ENCODE assay signal across 1 mouse cellular context in genomic region chr19:11928025-11928748, GRCm38 (mm10).
A peak's percentile ranks its signal among the peaks of the same experiment; 100 is the strongest.
TF ChIP-seq lines count a peak whose summit lies in the region.

No protein-coding gene starts in this region.

TF ChIP-seq in MEL, 35 proteins besides CTCF, POLR2A, EP300 and RAD21 (continued from another document):
- TF ChIP-seq JUND (IDR thresholded peaks at IDR 0.05; ENCODE audit: low read depth, low read length) (peak; percentile 75), MAZ (IDR thresholded peaks at IDR 0.05; ENCODE audit: low read depth, low read length) (no peak), ZKSCAN1 (IDR thresholded peaks at IDR 0.05; ENCODE audit: low read depth, low read length) (no peak), CHD1 (IDR thresholded peaks at IDR 0.05; ENCODE audit: low read depth, low read length) (no peak), ZNF384 (IDR thresholded peaks at IDR 0.05; ENCODE audit: low read depth, low read length) (peak; percentile 89), RCOR1 (IDR thresholded peaks at IDR 0.05; ENCODE audit: low read depth, low read length) (no peak), ZC3H11A (IDR thresholded peaks at IDR 0.05; ENCODE audit: low read depth, low read length) (no peak), NRF1 (IDR thresholded peaks at IDR 0.05; ENCODE audit: insufficient read depth, low read depth, low read length, poor library complexity, severe bottlenecking) (no peak), MYC (IDR thresholded peaks at IDR 0.05; ENCODE audit: low read depth, low read length) (peak; percentile 91), BHLHE40 (IDR thresholded peaks at IDR 0.05; ENCODE audit: borderline replicate concordance, low read depth, low read length) (no peak), SMC3 (IDR thresholded peaks at IDR 0.05; ENCODE audit: low read depth, low read length) (no peak), SIN3A (IDR thresholded peaks at IDR 0.05; ENCODE audit: low read length) (peak; percentile 93), HCFC1 (IDR thresholded peaks at IDR 0.05; ENCODE audit: low read depth, low read length) (0 out of 2 replicates have a peak, but pooled peaks have one; percentile 12), MAFK (IDR thresholded peaks at IDR 0.05; ENCODE audit: borderline replicate concordance, low read depth, low read length) (peak; percentile 96), UBTF (IDR thresholded peaks at IDR 0.05; ENCODE audit: borderline replicate concordance, insufficient read depth, low read depth, low read length) (no peak), ETS1 (IDR thresholded peaks at IDR 0.05; ENCODE audit: low read depth, low read length) (peak; percentile 91), CHD2 (IDR thresholded peaks at IDR 0.05; ENCODE audit: low read length) (no peak), MXI1 (IDR thresholded peaks at IDR 0.05; ENCODE audit: low read depth, low read length) (peak; percentile 93), MYB (IDR thresholded peaks at IDR 0.05; ENCODE audit: low read depth, low read length) (no peak), USF1 (IDR thresholded peaks at IDR 0.05; ENCODE audit: low read depth, low read length) (no peak), MAX (IDR thresholded peaks at IDR 0.05; ENCODE audit: low read length) (peak; percentile 77), POLR2AphosphoS5 (IDR thresholded peaks at IDR 0.05; ENCODE audit: borderline replicate concordance, low read depth, low read length) (no peak), ZMIZ1 (IDR thresholded peaks at IDR 0.05; ENCODE audit: low read depth, low read length) (no peak), TBP (IDR thresholded peaks at IDR 0.05; ENCODE audit: low read depth, low read length) (no peak), KAT2A (conservative IDR thresholded peaks at IDR 0.05; ENCODE audit: low read depth, low read length) (no peak), NELFE (IDR thresholded peaks at IDR 0.05; ENCODE audit: low read depth, low read length) (no peak)
